Mouse (Mus musculus) frontal cortex, postnatal 14 days (tissue): ENCODE measurements around the gene Gbe1.

ENCODE experiments used
- DNase-seq, 2 experiments: peaks; one replicate each; pipeline ENCODE4 v3.0.0; 2022; ENCODE audit warnings: low spot score in 2 of 2

Gbe1 gene

DNA sequence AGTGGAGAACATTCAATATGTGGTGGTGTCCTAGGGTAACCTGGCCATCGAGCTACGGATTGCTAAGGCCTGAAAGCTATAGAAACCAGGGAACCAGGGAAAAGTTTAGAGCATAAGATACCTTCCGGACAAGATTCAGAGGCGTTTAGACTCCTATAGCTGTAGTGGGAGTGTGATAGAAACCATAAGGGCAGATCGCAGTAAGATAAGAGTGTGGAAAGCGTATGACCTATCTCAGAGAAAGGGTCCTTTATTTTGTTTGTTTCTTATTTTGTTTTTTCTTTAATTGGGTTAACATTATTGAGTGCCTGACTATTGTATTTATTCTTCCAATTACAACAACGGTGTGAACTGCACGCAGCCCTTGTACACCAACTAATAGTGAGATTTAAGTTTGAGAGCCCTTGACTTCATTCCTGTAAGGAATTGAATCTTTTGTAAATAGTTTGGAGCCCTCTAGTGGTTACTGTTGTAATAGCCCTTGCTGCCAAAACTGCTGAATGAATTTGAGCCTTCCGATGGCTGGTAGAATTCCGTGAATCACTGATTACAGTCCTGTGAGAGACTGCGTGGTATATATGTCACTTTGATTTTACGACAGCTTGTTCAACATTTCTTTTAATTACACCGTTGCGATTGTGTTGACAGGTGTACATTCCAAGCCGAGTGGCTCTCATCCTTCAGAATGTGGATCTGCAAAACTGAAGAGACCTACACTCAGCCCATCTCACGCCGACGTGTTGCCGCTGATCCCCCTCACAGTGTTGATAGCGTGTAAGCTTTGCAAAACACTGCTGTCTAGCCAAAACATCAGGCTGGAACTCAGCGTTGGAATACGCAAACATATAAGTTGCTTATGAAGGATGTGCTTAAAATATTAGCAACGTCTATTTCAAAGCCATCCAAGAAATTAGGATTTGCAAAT lies 254.9 kb downstream of the Gbe1 start:
- peak; percentile 14 to 57 for DNase-seq

GRCm38 (mm10) chr16:70585964-70586363 lies 272.2 kb downstream of the Gbe1 start:
- peak; percentile 55 to 64 for DNase-seq

GRCm38 (mm10) chr16:70602326-70602725 lies 288.6 kb downstream of the Gbe1 start:
- DNase-seq, result peak; percentile 13 to 46

DNA sequence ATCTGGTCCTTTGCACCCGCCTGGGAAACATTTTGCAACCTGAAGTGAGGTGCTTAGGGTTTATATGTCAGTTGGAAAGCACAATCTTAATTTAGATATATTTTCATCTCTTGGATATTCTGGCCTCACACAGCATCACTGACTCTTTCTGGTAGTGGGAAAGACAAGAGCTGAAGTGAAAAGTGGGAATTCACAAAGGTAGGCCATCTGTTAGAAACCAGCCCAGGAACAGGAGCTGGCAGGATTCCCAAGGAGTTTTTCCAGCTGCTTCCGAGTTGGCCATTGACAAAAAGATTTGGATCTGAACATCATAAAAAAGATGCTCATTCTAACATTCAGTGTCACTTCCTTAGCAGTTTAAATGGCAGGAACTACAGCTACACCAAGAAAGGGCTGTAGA lies 294.6 kb downstream of the Gbe1 start:
- no peak for DNase-seq

GRCm38 (mm10) chr16:70617691-70618090 lies 303.9 kb downstream of the Gbe1 start:
- no peak for DNase-seq

DNA sequence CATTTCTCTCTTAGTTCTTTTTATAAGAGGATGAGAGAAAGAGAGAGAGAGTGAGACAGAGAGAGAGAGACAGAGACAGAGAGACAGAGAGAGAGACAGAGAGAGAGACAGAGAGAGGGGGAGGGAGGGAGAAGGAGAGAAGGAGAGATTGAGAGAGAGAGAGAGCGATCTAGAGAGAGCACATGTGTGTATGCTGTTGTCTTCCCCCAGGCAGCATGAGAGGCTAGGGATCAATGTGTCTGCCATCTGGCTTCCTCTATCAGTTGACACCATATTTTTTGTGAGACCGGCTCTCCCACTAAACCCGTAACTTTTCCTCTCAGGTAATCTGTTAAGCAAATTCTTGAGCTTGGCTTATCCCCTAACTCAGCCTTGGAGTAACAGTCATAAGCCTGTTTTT lies 304.4 kb downstream of the Gbe1 start:
- DNase-seq, result no peak
